Mouse (Mus musculus): ENCODE results near the gene Phlda3. TPM values are rescaled to one million over a fixed set of nuclear protein-coding genes. Genes with fewer than 3 reads are reported as not detected.

Phlda3 gene
- 17.4 and 18.4 TPM in 2 replicates for polyA plus RNA-seq (2012; rRNA removed)

GRCm38 (mm10) chr1:135765645-135766591 is at the start of gene Phlda3:
TSS of gene Phlda3 (plus strand) at chr1:135766119.

GRCm38 (mm10) chr1:135719983-135720382 is 45.9 kb upstream of the Phlda3 start, which contains the start of gene Csrp1:
TSS of gene Csrp1 (plus strand) at chr1:135720061.

DNA sequence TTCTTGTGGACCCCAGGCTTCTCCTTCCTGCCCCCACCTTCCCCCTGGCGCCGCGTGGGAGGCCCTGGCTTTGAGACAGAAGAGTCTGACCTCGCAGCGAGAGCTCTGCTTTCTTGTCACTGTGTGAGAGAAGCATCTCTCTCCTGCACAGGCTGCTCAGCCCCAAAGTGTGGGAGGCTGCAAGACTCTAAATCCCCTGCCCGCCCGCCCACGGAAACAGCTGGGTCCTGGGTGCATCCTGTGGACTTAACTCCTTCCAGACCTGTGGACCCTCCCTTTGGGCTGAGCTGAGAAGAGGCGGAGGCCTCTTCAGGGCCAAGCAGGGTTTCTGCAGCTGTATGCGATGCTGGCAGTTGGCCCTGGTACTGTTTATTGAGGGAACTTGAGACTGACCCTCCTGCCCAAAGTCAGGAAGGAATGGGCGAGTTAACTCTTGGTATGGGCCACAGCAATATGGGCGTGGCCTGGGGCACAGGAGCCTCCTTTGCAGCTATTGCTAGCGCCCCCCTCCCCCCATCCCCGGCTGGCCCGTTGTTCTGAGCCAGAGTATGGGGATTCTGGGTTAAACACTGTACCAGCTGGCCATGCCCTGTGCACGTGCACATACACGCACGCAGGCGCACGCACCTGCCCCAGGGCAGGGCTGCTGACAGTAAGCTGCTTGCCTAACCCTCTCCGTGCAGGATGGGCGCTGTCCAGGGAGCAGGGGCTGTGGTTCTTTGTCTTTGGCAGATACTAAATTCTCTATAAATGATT is 13.0 kb downstream of the Phlda3 start, which contains the start of gene Tnni1:
TSS of gene Tnni1 (plus strand) at position 655 of the 756 bp plus-strand sequence.

GRCm38 (mm10) chr1:135818481-135819086 is 52.7 kb downstream of the Phlda3 start, which contains the start of gene Lad1:
TSS of gene Lad1 (plus strand) at chr1:135818598.

Other genes with a start within 250 kb of the Phlda3 start
- 20.1 and 27.1 TPM in 2 replicates for gene Nav1, start 158.8 kb upstream of the Phlda3 start, polyA plus RNA-seq (2012; rRNA removed)
- 43.1 and 71.9 TPM in 2 replicates for gene Csrp1, start 46.1 kb upstream of the Phlda3 start, polyA plus RNA-seq (2012; rRNA removed)
- 40.2 and 102 TPM in 2 replicates for gene Tnni1, start 13.3 kb downstream of the Phlda3 start, polyA plus RNA-seq (2012; rRNA removed)
- 0.44 and 1.3 TPM in 2 replicates for gene Lad1, start 52.5 kb downstream of the Phlda3 start, polyA plus RNA-seq (2012; rRNA removed)
- 99.6 and 167 TPM in 2 replicates for gene Tnnt2, start 70.2 kb downstream of the Phlda3 start, polyA plus RNA-seq (2012; rRNA removed)
- 0.11 and 0.32 TPM in 2 replicates for gene Pkp1, start 153.1 kb downstream of the Phlda3 start, polyA plus RNA-seq (2012; rRNA removed)
- gene Igfn1, start 240.2 kb downstream of the Phlda3 start, polyA plus RNA-seq (2012; rRNA removed), result 0.07 and 0.16 TPM in 2 replicates
- 73.3 and 129 TPM in 2 replicates for gene Tmem9, start 242.0 kb downstream of the Phlda3 start, polyA plus RNA-seq (2012; rRNA removed)

Data from central nervous system, embryonic 11.5 days (tissue).